Mouse (Mus musculus) left cerebral cortex, adult 8-10 months (tissue): ENCODE measurements at regions not wholly inside any gene's neighbourhood (a gene's known extent, or its start where the extent isn't known, plus 50 kb on each side); places are given as distances from the start of the nearest gene placed in this dataset.

Source experiments
- DNase-seq, 2 experiments: peaks; one replicate each; pipeline ENCODE4 v3.0.0; 2022; ENCODE audit warnings: low spot score in 2 of 2

GRCm38 (mm10) chr5:119289808-119290207 lies 380.7 kb upstream of the Tbx3 start:
- DNase-seq, result no peak

GRCm38 (mm10) chr5:119292323-119292722 lies 378.1 kb upstream of the Tbx3 start:
- DNase-seq, result no peak

- no peak for DNase-seq
Observed at GRCm38 (mm10) chr5:119292889-119293288, 377.6 kb upstream of the Tbx3 start.

- DNase-seq, result no peak
Observed at GRCm38 (mm10) chr5:119299311-119299710, 371.2 kb upstream of the Tbx3 start.

- DNase-seq, result no peak
Observed at GRCm38 (mm10) chr5:119300106-119300505, 370.4 kb upstream of the Tbx3 start.

- no peak for DNase-seq
Observed at GRCm38 (mm10) chr5:119301539-119301938, 368.9 kb upstream of the Tbx3 start.

GRCm38 (mm10) chr5:119304721-119305120 lies 365.7 kb upstream of the Tbx3 start:
- DNase-seq, result no peak

GRCm38 (mm10) chr5:119307768-119308167 lies 362.7 kb upstream of the Tbx3 start:
- no peak for DNase-seq

- DNase-seq, result no peak
Observed at GRCm38 (mm10) chr5:119310178-119310930, 360.1 kb upstream of the Tbx3 start.

GRCm38 (mm10) chr5:119312808-119313207 lies 357.7 kb upstream of the Tbx3 start:
- no peak for DNase-seq

GRCm38 (mm10) chr5:119315149-119315548 lies 355.3 kb upstream of the Tbx3 start:
- DNase-seq, result no peak

GRCm38 (mm10) chr5:119317617-119318016 lies 352.9 kb upstream of the Tbx3 start:
- DNase-seq, result no peak

- no peak for DNase-seq
Observed at GRCm38 (mm10) chr5:119321368-119322144, 348.9 kb upstream of the Tbx3 start.

- DNase-seq, result no peak
Observed at GRCm38 (mm10) chr5:119322411-119322810, 348.1 kb upstream of the Tbx3 start.

- no peak for DNase-seq
Observed at GRCm38 (mm10) chr5:119325681-119326255, 344.7 kb upstream of the Tbx3 start.

GRCm38 (mm10) chr5:119326895-119327294 lies 343.6 kb upstream of the Tbx3 start:
- no peak for DNase-seq

GRCm38 (mm10) chr5:119328971-119329370 lies 341.5 kb upstream of the Tbx3 start:
- DNase-seq, result no peak

- no peak for DNase-seq
Observed at GRCm38 (mm10) chr5:119329371-119329770, 341.1 kb upstream of the Tbx3 start.

GRCm38 (mm10) chr5:119329860-119330259 lies 340.6 kb upstream of the Tbx3 start:
- no peak for DNase-seq

GRCm38 (mm10) chr5:119331461-119331860 lies 339.0 kb upstream of the Tbx3 start:
- no peak for DNase-seq

GRCm38 (mm10) chr5:119332621-119333020 lies 337.8 kb upstream of the Tbx3 start:
- no peak for DNase-seq

- no peak for DNase-seq
Observed at GRCm38 (mm10) chr5:119335211-119335610, 335.3 kb upstream of the Tbx3 start.
